Mouse (Mus musculus) spleen, adult 18-20 months (tissue): ENCODE measurements around the gene Zc2hc1c.

ENCODE experiments used
- DNase-seq, 2 experiments: peaks; one replicate each; pipeline ENCODE4 v3.0.0; 2022; ENCODE audit warnings: mixed read lengths in 2 of 2

Zc2hc1c gene

GRCm38 (mm10) chr12:85284996-85285395 is 3.4 kb upstream of the Zc2hc1c start:
- DNase-seq, result no peak

GRCm38 (mm10) chr12:85286941-85287340 is 1.4 kb upstream of the Zc2hc1c start:
- DNase-seq, result no peak

- peak in 1 of 2 experiments; percentile 19 for DNase-seq
Observed at GRCm38 (mm10) chr12:85287809-85288485, 444 bp upstream of the Zc2hc1c start, which contains the start of gene Acyp1. TSS of gene Acyp1 (minus strand) at chr12:85288438.

DNA sequence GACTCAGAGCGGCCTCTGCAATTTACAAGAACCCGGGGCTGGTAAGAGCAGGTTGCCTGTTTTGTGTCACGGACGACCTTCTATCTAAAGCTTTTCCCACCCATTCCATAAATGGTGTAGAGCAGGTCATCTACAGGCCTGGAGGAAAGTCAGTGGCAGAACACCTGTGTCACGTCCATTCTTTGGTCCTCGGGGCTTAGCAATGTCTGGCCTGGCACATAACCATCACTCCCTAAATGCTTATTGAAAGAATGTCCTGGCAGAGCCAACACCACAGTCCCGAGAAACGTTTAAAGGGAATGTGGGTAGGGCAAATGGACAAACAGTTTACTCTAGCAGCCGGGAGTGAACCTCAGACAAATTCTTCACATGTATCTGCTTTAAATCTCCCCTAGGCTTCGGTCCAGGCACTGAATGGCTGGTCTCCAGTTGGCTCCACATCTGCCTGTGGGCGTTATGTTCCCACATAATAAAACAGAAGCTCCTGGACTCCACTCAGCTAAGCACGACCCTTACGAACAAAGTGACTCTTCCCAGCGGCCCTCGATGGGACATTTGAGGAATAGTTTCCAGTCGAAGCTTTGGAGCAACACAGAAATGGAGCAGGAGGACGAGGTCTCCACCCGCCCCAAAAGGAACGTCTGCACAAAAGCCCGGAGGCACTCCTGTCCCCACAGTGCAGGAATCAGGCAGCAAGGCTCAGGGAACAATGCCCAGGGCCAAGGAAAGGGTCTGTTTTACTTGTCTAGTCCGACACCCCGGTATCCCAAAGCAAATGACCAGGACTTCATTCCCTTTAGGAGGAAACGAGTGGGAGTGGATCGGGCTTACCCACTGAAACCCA is 988 bp downstream of the Zc2hc1c start:
- no peak for DNase-seq

DNA sequence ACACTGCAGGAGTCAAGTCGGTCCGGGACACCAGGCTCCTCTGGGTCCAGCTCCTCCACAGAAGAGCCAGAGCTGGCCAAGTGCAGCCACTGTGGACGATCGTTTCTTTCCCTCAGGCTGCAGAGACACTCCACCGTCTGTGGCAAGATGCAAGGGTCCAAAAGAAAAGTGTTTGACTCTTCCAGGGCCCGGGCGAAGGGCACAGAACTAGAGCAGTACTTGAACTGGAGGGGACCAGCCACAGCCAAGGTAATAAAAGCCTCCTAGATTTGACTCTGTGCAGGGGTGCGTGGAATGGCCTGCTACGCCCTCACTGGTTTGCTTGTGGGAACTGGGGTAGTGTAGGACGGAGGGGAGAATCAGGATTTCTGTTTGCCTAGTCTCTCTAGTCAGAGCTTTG is 2.2 kb downstream of the Zc2hc1c start:
- no peak for DNase-seq

DNA sequence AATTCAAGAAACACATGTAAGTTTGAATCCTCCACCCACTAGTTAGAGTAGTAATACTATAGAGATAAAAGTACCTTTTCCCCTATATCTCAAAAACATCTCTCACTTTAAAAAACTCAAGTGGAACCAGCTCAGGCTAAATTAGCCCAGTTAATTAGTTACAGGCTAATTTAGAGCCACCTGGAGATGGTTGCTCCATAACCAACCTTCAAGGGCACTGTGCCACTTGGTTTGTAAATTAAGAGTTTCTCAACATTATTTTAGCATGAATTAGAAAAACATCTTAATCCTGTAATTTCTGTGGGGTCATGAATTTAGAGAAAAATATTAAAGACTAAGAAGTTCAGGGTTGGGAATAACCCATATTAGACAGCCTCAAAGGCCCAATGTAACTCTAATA is 3.1 kb downstream of the Zc2hc1c start:
- no peak for DNase-seq

DNA sequence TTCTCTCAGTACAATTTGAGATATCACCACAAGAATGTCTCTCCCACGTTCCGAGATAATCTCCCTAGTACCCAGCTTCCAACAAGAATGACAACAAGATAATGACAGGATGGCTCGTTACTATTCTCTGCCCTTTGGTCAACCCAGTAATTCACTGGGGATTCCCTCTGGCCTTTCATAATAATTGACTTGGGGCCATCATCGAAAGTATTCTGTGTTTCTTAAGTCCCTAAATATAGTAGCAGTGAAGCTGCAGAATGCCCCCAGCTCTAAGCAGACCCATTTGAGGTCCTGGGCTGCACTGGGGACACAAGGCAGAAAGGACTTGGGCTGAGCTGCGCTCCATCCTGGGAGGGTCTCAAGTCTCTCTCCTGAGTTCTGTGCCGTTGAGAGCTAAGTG is 3.9 kb downstream of the Zc2hc1c start:
- DNase-seq, result no peak

GRCm38 (mm10) chr12:85292906-85293305 is 4.5 kb downstream of the Zc2hc1c start:
- DNase-seq, result no peak

- DNase-seq, result no peak
Observed at GRCm38 (mm10) chr12:85295506-85295905, 7.1 kb downstream of the Zc2hc1c start.

DNA sequence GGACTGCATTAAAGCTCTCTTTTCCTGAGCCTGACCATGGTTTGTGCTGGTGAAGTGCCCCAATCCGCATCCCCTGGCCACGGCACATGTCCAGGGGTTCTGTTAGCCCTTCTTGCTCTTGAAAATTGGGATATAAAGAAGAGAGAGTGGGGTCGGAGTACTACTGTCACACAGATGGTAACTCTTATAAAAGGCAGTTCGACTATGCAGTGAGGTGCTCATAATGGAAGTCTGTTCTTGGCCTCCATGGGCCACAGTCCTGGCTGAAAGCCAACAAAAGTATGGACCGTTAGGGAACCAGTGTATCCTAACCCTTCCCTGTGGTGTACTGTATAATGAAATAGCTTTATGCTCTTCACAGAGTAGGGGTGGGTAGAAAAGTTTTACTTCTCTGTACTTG is 8.5 kb downstream of the Zc2hc1c start:
- DNase-seq, result no peak

DNA sequence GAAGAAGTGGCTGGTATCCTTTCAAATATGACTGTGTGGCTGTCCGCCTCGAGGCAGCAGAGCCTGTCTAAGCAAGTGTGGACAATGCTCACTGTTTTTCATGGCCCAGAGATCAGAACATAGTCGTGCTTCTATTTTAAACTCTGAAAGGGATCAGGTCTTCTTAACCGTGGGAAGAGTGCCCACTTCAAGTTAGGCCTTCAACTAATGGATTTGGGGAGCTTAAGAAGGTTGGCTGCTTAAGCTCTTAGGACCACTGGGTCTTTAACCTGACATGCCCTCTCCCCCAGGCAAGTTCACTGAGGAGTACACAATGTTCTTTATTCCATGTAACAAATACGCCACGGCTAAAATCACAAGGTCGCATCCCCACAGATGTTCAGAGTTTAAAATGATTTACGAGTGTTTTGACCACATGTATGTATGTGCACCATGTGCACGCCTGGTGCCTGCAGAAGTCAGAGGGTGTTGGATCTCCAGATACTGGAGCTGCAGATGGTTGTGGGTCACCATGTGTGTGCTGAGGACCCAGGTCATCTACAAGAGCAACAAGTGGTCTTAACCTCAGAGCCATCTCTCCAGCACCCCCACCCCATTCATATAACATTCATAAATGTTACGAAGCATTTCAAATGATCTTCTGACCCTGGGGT is 9.1 kb downstream of the Zc2hc1c start:
- DNase-seq, result no peak

- DNase-seq, result no peak
Observed at GRCm38 (mm10) chr12:85298127-85298834, 9.9 kb downstream of the Zc2hc1c start.

DNA sequence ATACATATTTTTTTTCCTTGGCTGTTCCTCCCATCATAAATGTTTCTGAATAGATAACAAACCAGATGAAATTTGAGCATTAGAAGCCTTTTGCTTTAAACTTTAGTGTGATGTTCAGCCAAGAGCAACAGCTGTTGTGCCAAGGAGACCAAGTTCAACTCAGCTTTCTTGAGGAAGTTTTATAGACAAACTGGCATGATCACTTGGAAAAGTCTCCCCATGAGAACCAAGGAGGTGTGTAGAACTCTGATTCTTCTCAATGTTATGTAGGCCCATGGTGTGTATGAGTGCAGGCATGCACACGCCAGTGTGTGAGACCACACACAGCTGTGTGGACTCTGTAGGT is 10.4 kb downstream of the Zc2hc1c start:
- no peak for DNase-seq

GRCm38 (mm10) chr12:85303256-85303655 is 14.9 kb downstream of the Zc2hc1c start:
- no peak for DNase-seq

DNA sequence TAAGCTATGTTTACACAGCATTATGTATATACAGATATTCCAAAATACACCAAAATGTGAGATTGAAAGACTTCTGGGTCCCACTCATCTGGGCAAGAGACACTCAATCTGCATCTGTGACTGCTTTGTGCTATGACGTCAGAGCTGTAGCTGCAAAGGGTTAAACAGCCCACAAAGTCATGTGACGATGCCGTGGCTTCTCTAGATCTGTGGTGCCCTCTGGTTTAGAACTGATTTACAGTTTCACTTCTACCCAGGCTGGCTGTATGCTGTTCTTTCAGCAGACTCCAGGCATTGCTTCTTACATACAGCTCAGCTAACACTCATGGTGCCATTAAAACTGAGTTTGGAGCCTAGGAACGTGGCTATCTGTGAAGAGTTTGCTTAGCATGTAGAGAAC is 16.3 kb downstream of the Zc2hc1c start:
- peak; percentile 24 to 42 for DNase-seq

- peak; percentile 64 to 82 for DNase-seq
Observed at GRCm38 (mm10) chr12:85305247-85305892, 17.0 kb downstream of the Zc2hc1c start.

GRCm38 (mm10) chr12:85308651-85309050 is 20.3 kb downstream of the Zc2hc1c start:
- DNase-seq, result no peak

DNA sequence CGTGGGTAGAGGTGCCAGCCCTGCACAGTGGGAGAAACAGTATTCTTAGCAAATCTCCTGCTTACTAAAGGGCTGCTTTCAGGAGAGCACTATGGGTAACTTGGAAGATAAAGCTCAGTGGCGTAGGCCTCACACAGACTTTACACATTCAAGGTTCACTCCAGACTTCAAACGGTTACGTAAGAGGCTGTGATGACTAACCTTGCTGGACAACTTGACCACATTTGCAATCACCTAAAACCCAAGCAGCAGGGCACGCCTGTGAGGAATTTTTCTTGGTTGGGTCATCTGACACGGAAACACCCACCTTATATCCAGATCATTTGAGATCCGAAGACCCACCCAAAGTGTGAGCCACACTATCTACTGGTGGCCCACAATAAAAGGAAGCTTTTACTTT is 41.8 kb downstream of the Zc2hc1c start:
- no peak for DNase-seq

GRCm38 (mm10) chr12:85337567-85338311 is 49.3 kb downstream of the Zc2hc1c start:
- no peak for DNase-seq

- DNase-seq, result no peak
Observed at GRCm38 (mm10) chr12:85338815-85339214, 50.4 kb downstream of the Zc2hc1c start.

- DNase-seq, result peak; percentile 81 to 92
Observed at GRCm38 (mm10) chr12:85339243-85339729, 50.9 kb downstream of the Zc2hc1c start, which contains the start of gene Nek9. TSS of gene Nek9 (minus strand) at chr12:85339362.
